Mouse (Mus musculus) adrenal gland, adult 2 months (tissue): Measurements from ENCODE around the gene Trim8. TPM values are rescaled to one million over a fixed set of nuclear protein-coding genes. Genes with fewer than 3 reads are reported as not detected.

Source experiments
- DNase-seq: peaks from one replicate; pipeline ENCODE4 v3.0.0; 2021
- polyA plus RNA-seq: library from polyadenylated mRNA; depleted of rRNA; stranded (reverse); fragments of >200 nt; gene quantifications from 2 replicates; pipeline ENCODE4 v1.2.3, GENCODE M21; 2012; rRNA removed
- total RNA-seq, 2 experiments: library from RNA; stranded (reverse); gene quantifications; 2 replicates each; pipeline ENCODE4 v1.2.3; 2021

The Trim8 gene
- total and polyA plus RNA-seq, 3 experiments = 38.0 to 66.4 (median 66.1) TPM

DNA sequence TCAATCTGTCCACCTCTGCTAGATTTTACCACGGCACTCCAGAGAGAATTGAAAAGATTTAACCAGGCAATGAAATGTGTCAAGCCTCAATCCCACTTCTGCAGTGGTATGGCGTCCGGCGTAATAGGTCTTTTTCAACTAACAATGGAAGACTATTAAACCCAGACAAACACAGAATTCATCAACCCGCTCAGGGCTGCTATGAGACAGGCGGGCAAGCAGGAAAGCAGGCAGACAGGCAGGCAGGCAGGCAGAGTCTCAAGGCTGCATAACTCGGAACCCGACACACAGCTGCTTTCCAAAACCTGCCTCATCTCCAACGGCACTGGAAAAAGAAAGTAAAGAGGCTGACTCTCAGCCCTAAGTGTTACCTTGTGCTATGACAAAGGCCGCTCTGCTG, 46.6 kb downstream of the Trim8 start:
- DNase-seq = no peak

DNA sequence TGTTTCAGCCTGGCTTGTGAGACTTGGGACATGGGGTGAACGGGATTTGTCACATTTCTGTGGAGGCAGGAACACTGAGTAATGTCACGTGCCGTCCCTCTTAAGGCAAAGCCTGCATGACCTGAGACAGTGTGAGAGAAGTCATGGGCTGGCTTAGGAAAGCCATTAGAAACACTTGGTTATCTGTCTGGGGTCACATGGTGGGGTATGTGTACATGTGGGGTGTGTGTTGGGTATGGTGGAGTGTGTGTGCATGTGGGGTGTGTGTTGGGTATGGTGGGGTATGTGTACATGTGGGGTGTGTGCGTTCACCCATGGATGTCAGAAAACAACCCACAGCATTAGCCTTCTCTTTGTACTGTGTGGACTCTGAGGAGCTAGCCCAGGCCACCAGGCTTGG, 48.9 kb downstream of the Trim8 start:
- DNase-seq = no peak

DNA sequence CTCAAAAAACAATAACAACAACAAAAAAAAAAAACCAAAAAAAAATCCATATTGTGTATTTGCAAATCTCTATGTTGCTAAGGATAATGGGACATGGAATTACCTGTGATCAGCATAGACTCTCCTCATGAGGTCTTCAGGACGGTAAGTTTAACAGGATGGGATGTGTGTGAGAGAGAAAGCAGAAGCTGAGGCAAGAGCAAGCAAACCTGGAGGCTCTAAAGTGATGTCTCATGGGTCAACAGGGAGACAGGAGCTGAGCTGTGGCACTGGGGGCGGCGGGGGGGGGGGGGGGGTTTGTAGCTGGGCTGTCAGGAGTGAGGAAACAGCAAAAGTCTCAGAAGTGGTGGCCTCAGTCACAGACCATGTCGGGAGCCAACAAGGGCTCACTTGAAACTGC, 51.0 kb downstream of the Trim8 start:
- no peak for DNase-seq

DNA sequence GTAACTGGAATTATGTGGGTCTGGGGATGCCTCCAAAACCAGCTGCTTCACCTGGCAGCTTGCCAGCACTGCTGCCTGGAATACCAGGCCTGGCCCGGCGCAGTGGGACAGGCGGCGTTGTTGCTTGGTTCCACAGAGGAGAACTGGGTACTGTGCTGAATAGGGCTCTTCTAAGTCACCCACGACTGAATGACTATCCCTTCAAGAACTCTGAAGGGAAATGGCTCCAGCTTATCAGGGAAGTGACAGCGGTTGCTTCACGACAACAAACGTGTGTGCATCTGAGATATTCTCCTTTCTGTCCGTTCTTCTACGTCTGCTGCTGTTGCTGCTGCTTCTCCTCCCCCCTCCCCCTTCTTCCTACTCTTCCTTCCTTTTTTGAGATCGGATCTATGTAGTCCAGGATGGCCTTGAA, 52.0 kb downstream of the Trim8 start:
- DNase-seq = peak; percentile 31

DNA sequence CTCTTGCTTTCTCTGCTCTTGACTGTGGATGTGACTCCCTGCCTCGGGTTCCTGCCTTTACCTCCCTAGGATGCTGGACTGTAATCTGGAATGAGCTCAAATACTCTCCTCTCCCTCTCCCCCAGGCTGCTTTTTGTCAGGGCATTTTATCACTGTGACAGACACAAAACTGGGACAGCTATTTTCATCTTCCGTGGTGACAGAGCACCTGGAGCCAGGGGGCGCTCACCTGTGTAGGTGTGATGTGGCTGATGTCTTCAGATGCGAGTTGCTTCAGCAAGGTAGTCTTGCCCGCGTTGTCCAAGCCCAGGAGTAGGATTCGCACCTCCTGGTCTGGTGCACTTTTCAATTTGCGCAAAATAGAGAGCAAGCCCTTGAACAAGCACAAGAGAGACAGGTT, 56.5 kb downstream of the Trim8 start:
- DNase-seq = no peak

DNA sequence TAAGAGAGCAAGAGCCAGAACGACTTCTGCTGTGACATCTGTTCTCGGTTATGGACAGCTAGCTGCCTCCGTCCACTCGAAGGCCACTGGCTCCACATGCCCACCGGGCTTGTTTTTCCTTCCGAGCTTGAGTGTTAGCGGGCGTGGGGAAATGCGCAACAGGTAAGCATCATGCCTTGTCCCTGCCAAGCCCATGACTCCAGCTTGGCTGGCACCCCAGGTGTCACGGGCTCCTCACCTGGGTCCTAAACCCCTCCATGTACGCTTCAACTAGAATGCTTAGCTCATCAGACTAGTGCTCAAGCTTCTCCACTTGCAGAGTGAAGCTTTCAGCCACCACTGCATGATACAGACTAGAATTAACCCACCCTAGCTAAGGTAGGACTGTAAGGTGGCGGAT, 57.1 kb downstream of the Trim8 start:
- no peak for DNase-seq

DNA sequence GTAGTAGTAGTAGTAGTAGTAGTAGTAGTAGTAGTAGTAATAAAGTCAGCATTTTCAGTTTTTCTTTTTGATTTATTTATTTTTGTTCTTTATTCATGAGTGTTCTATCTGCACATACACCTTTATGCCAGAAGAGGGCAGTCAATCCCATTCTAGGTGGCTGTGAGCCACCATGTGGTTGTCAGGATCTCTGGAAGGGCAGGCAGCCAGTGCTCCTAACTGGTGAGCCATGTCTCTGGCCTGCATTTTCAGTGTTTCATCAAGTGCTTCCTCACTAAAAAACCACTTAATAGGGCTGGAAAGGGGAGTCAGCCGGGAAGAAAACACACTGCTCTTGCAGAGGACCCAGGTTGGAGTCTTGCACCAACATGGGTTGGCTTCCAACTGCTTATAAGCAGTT, 60.6 kb downstream of the Trim8 start:
- peak; percentile 67 for DNase-seq

DNA sequence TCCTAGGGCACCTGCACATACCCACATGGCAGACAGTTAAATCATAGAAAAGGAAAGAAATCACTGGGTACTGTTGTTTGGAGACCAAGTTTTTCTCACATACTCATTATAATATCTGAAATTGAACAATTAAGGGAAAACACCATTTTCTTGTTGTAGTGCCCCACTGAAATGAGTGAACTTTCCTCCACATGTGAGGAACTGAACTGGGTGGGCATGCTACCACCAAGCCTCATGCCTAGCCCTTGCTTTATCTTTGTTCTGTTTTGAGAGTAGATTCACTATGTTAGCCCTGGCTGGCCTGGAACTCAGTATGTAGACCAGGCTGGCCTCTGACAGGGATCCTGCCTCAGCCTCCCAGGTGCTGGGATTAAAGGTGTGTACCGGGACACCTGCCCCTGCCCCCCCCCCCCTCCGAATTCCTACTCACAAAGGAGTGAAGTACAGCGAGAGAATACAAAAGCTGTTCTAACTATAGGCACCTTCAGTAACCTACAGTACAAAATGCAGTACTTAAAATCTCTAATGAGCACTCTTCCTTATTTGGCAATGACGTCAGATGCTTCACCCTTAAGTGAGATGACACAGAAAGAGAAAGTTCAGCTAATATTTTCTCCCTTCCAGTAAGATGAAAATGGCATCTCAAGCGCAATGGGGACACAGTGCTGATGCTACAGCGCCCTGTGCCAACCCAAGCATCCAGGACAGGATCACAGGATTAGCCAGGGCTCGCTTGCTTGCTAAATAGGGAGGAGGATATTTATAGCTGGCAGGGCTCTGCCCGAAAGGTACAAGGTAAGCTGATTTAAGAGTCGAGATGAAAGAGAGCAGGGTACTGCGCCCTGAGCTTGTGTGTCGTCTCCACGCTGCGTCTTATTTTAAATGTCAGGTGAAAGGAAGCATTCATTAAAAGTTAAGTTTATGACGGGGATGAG, 61.3 kb downstream of the Trim8 start:
- DNase-seq = no peak

DNA sequence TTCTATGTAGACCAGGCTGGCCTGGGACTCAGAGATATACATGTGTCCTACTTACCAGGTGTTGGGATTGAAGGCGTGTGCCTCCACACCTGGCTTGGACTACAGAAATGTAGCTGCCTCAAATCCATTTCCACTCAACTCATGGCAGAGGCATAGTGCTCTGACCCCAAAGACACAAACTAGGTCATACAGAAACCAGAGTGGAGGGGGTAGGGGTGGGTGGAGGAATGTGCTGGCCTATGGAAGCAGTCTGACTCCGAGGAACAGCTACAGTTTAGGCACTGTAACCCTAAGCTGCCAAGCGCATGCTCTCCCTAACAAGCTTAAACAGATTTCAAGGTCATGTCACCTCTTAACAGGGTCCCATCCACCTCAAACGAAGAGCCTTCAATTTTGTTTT, 62.1 kb downstream of the Trim8 start:
- no peak for DNase-seq

DNA sequence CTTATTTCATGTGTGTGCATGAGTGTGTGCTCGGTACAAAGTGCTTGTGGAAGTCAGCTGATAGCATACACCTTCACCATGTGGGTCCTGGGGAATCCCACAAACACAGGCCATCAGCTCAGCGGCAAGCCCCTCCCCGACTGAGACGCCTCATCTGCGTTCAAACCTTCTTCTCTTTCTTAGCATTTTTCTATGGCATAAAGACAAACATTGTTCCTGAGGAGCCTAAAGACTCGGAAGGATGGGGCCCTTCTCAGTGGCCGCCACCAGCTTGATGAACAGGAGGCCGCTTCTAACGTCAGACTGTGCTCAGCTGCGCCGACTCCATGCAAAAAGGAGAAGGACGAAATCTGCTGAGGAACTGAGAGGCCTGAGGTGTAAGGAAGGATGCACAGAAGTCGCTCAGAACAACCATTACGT, 62.6 kb downstream of the Trim8 start:
- no peak for DNase-seq

Other genes with a start within 250 kb of the Trim8 start
- gene Nfkb2, start 197.4 kb upstream of the Trim8 start, total RNA-seq = 10 to 100 TPM; 34.9 to 44.3 TPM
- 65.7 and 80.9 TPM in 2 replicates for gene Nfkb2, start 197.4 kb upstream of the Trim8 start, polyA plus RNA-seq
- gene Psd, start 174.5 kb upstream of the Trim8 start, total RNA-seq = 1 to 10 TPM; 7.3 to 7.9 TPM
- gene Psd, start 174.5 kb upstream of the Trim8 start, polyA plus RNA-seq = 13.7 and 18.1 TPM in 2 replicates
- gene Fbxl15, start 173.5 kb upstream of the Trim8 start, total RNA-seq = 10 to 100 TPM in 1 of 2 experiments, 1 to 10 TPM in 1; 6.7 to 12.1 TPM
- 41.6 and 60.3 TPM in 2 replicates for gene Fbxl15, start 173.5 kb upstream of the Trim8 start, polyA plus RNA-seq
- gene Cuedc2, start 163.0 kb upstream of the Trim8 start, total RNA-seq = 10 to 100 TPM; 72.2 to 87.7 TPM
- gene Cuedc2, start 163.0 kb upstream of the Trim8 start, polyA plus RNA-seq = 41.3 and 42.5 TPM in 2 replicates
- 1 to 10 TPM; 7.3 to 9.6 TPM for gene Mfsd13a, start 160.6 kb upstream of the Trim8 start, total RNA-seq
- gene Mfsd13a, start 160.6 kb upstream of the Trim8 start, polyA plus RNA-seq = 43.2 and 63.5 TPM in 2 replicates
- gene 2310034G01Rik, start 151.4 kb upstream of the Trim8 start, total RNA-seq = 1 to 10 TPM in 1 of 2 experiments, under 1 TPM in 1; 0.90 to 1.6 TPM
- 1.7 and 2.8 TPM in 2 replicates for gene 2310034G01Rik, start 151.4 kb upstream of the Trim8 start, polyA plus RNA-seq
- 100 to 1,000 TPM; 108 to 115 TPM for gene Actr1a, start 106.0 kb upstream of the Trim8 start, total RNA-seq
- 85.2 and 87.2 TPM in 2 replicates for gene Actr1a, start 106.0 kb upstream of the Trim8 start, polyA plus RNA-seq
- 10 to 100 TPM; 17.4 to 24.6 TPM for gene Sufu, start 104.8 kb upstream of the Trim8 start, total RNA-seq
- 24.5 and 27.7 TPM in 2 replicates for gene Sufu, start 104.8 kb upstream of the Trim8 start, polyA plus RNA-seq
- gene Arl3, start 71.5 kb downstream of the Trim8 start, total RNA-seq = 10 to 100 TPM; 51.6 to 75.1 TPM
- gene Arl3, start 71.5 kb downstream of the Trim8 start, polyA plus RNA-seq = 11.7 and 12.2 TPM in 2 replicates
- gene Sfxn2, start 71.7 kb downstream of the Trim8 start, total RNA-seq = 10 to 100 TPM in 1 of 2 experiments, 1 to 10 TPM in 1; 7.7 to 12.7 TPM
- gene Sfxn2, start 71.7 kb downstream of the Trim8 start, polyA plus RNA-seq = 3.7 and 4.6 TPM in 2 replicates
- gene Wbp1l, start 97.4 kb downstream of the Trim8 start, total RNA-seq = 100 to 1,000 TPM; 136 to 156 TPM
- gene Wbp1l, start 97.4 kb downstream of the Trim8 start, polyA plus RNA-seq = 128 and 159 TPM in 2 replicates
- 1 to 10 TPM; 1.7 to 3.0 TPM for gene Cyp17a1, start 171.5 kb downstream of the Trim8 start, total RNA-seq
- gene Cyp17a1, start 171.5 kb downstream of the Trim8 start, polyA plus RNA-seq = 0.18 and 0.19 TPM in 2 replicates
- gene Borcs7, start 188.2 kb downstream of the Trim8 start, total RNA-seq = 10 to 100 TPM; 13.5 to 14.5 TPM
- gene Borcs7, start 188.2 kb downstream of the Trim8 start, polyA plus RNA-seq = 2.3 and 2.9 TPM in 2 replicates
- 10 to 100 TPM; 89.0 to 94.8 TPM for gene As3mt, start 205.8 kb downstream of the Trim8 start, total RNA-seq
- gene As3mt, start 205.8 kb downstream of the Trim8 start, polyA plus RNA-seq = 11.3 and 14.3 TPM in 2 replicates